Mouse (Mus musculus) liver, embryonic 14.5 days (tissue): Measurements from ENCODE around the gene Slamf9. TPM values are rescaled to one million over a fixed set of nuclear protein-coding genes. Genes with fewer than 3 reads are reported as not detected.

ENCODE experiments used
- ATAC-seq: fragments of 200-750 bp; cut with Nextera tagmentation; 2 replicates; pipeline ENCODE4 v1.8.0; 2017; ENCODE audit warnings: moderate number of reproducible peaks, mild to moderate bottlenecking, moderate library complexity; ENCODE audit not compliant: insufficient read depth
- DNase-seq, 3 experiments: peaks; one replicate each; pipeline ENCODE4 v3.0.0-alpha.2; 2012 to 2013; ENCODE audit warnings: low read depth in 3 of 3, low spot score in 3 of 3
- H3K27ac ChIP-seq: fragments of 300-500 bp; sonication (generic); 2 replicates; pipeline ENCODE4 v1.5.1; 2014; ENCODE audit warnings: moderate library complexity, mild to moderate bottlenecking, control low read depth, inconsistent platforms
- H3K27me3 ChIP-seq: fragments of 300-500 bp; sonication (generic); 2 replicates; pipeline ENCODE4 v1.6.1; 2014; ENCODE audit warnings: mild to moderate bottlenecking, low read length, moderate library complexity; ENCODE audit not compliant: control insufficient read depth, insufficient read depth
- H3K36me3 ChIP-seq: fragments of 300-500 bp; sonication (generic); replicated peaks from 2 replicates; pipeline ENCODE4 v1.6.1; 2014; ENCODE audit warnings: low read depth; ENCODE audit not compliant: control insufficient read depth, insufficient read depth
- H3K4me1 ChIP-seq, 2 experiments: fragments of 200-500 bp in 1 of 2; fragments of 300-500 bp in 1 of 2; sonication (generic) in 1 of 2; replicated peaks; 2 replicates each; pipeline ENCODE4 v1.6.1; 2012 to 2014; ENCODE audit warnings: antibody characterized with exemption in 1 of 2, inconsistent platforms in 1 of 2, low read length in 1 of 2; ENCODE audit not compliant: control insufficient read depth in 2 of 2, insufficient read depth in 2 of 2
- H3K4me2 ChIP-seq: fragments of 300-500 bp; sonication (generic); 2 replicates; pipeline ENCODE4 v1.6.1; 2014; ENCODE audit warnings: low read depth, mild to moderate bottlenecking, control low read depth, moderate library complexity
- H3K4me3 ChIP-seq, 2 experiments: fragments of 200-500 bp in 1 of 2; fragments of 300-500 bp in 1 of 2; sonication (generic) in 1 of 2; 2 replicates each; pipeline ENCODE4 v1.5.1; 2012 to 2014; ENCODE audit warnings: low read depth in 2 of 2, low read length in 2 of 2, mild to moderate bottlenecking in 2 of 2, control low read depth in 1 of 2, inconsistent platforms in 1 of 2, moderate library complexity in 1 of 2; ENCODE audit not compliant: insufficient read depth in 1 of 2
- H3K9ac ChIP-seq: fragments of 300-500 bp; sonication (generic); replicated peaks from 2 replicates; pipeline ENCODE4 v1.6.1; 2014; ENCODE audit warnings: mild to moderate bottlenecking, control low read depth, moderate library complexity
- H3K9me3 ChIP-seq: fragments of 300-500 bp; sonication (generic); 2 replicates; pipeline ENCODE4 v1.6.1; 2016; ENCODE audit warnings: low read length, mixed read lengths; ENCODE audit not compliant: control insufficient read depth
- CTCF ChIP-seq: IDR thresholded peaks from 2 replicates; pipeline ENCODE4 v1.5.1; 2016; ENCODE audit warnings: antibody characterized with exemption, low read depth, control low read depth
- EP300 ChIP-seq: IDR thresholded peaks from 2 replicates; pipeline ENCODE4 v1.6.1; 2016; ENCODE audit warnings: antibody characterized with exemption, low read depth
- WGBS: fragments of 180-500 bp; shearing (Covaris S2); extraction: QIAGEN DNeasy Blood & Tissue Kit; methylation state at CpG from one replicate; pipeline ENCODE4 v1.1.7; 2014; ENCODE audit not compliant: insufficient replicate concordance; 5-methylcytosine and 5-hydroxymethylcytosine counted together
- polyA plus RNA-seq, 2 experiments: library from polyadenylated mRNA; depleted of rRNA in 1 of 2; stranded (reverse) in 1 of 2; unstranded in 1 of 2; fragments of >200 nt; fragmentation: Nextera tagmentation in 1 of 2; extraction: Ambion mirVana in 1 of 2; gene quantifications; 2 replicates each; pipeline versions ENCODE4 v1.2.1 to v1.2.3; 2012 to 2014

Slamf9 gene
- polyA plus RNA-seq, 2 experiments: 1.5 to 1.9 TPM

DNA sequence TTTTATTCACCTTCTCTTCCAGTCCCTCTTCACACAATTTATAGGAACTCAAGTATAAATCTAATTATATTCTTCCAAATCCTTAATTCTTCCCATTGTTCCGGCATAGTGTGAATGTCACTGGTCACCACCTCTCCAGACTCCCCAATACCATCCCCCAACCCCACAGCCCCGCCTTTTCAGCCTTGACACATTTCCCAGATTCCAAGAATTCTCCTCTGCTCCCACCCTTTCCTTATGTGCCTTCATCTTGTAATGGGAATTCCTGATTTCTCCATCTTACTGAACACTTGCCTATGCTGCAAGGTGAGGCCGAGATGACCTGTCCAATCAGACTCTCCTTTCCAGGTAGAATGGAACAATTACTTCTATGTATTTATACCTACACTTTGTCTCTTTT, 17.1 kb upstream of the Slamf9 start:
- H3K9me3 ChIP-seq: no peaks in the 10 kb centered on the region
- no peak overlapping the region for H3K4me3 ChIP-seq
- ATAC-seq: no peak
- no peak for TF ChIP-seq CTCF
- no peak for TF ChIP-seq EP300
- H3K27me3 ChIP-seq: no peaks in the 10 kb centered on the region
- no peak for DNase-seq
- peaks cover 0 to 4% of the 10 kb centered on the region in 2 experiments; a peak in 2 of 4 replicates for H3K4me1 ChIP-seq
- H3K36me3 ChIP-seq: no peaks in the 10 kb centered on the region
- WGBS: 59% methylated on average over 3 of the region's 3 CpGs
- H3K27ac ChIP-seq: no peak overlapping the region
- H3K4me2 ChIP-seq: no peak overlapping the region
- H3K9ac ChIP-seq: no peak overlapping the region

DNA sequence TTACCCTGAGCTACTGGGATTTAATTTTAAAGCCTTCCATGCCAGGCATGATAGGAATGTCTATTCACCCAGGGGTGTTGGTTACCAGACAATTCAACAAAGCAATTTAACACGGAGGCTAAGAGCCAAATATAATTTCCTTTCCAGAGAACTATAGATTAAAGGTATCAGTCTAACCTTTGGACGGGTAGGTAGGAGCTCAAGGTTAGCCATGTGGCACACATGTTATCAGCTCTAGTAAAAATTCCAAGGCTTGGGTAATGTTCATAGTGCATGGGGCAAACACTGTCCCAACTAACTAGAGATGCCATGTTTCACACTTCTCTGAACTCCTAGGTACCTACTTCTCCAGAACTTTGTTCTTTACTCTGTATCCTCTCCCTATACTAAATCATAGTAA, 13.6 kb upstream of the Slamf9 start:
- Histone ChIP-seq H3K4me2 (no peak overlapping the region), H3K9ac (no peak overlapping the region), H3K27me3 (no peaks in the 10 kb centered on the region), H3K36me3 (no peaks in the 10 kb centered on the region), H3K4me1 (peaks cover 0 to 14% of the 10 kb centered on the region in 2 experiments; a peak in 2 of 4 replicates), H3K9me3 (no peaks in the 10 kb centered on the region), H3K4me3 (no peak overlapping the region), H3K27ac (no peak overlapping the region)
- no peak for ATAC-seq
- no peak for DNase-seq
- TF ChIP-seq CTCF: no peak
- no peak for TF ChIP-seq EP300
- 50% methylated on average over 2 of the region's 2 CpGs for WGBS

DNA sequence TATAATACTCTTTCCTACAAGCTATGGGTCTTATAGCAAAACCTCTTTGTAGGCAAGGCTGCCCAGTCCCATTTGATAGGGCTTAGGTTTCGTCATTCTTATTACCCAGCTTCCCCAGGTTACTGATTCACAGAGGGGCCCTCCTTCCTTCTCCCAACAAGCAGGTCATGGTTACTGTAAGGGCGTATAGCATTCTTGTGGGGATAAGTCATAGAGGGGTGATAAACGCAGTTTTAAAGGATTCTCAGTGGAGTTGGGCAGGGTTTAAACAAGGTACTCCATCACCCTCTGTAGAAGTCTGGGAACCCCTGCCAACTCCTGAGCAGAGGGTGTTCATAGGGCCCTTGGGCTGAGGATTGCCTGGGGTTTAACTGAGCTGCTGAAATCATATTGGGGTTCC, 12.6 kb upstream of the Slamf9 start:
- no peak for TF ChIP-seq EP300
- TF ChIP-seq CTCF: no peak
- 51% methylated on average over 3 of the region's 3 CpGs for WGBS
- DNase-seq (no peak), ATAC-seq (no peak)
- no peak overlapping the region for H3K27ac ChIP-seq
- H3K4me2 ChIP-seq: no peak overlapping the region
- H3K4me1 ChIP-seq: peaks cover 0 to 14% of the 10 kb centered on the region in 2 experiments; a peak in 2 of 4 replicates
- no peaks in the 10 kb centered on the region for H3K9me3 ChIP-seq
- no peaks in the 10 kb centered on the region for H3K27me3 ChIP-seq
- H3K9ac ChIP-seq: no peak overlapping the region
- no peak overlapping the region for H3K4me3 ChIP-seq
- H3K36me3 ChIP-seq: no peaks in the 10 kb centered on the region

DNA sequence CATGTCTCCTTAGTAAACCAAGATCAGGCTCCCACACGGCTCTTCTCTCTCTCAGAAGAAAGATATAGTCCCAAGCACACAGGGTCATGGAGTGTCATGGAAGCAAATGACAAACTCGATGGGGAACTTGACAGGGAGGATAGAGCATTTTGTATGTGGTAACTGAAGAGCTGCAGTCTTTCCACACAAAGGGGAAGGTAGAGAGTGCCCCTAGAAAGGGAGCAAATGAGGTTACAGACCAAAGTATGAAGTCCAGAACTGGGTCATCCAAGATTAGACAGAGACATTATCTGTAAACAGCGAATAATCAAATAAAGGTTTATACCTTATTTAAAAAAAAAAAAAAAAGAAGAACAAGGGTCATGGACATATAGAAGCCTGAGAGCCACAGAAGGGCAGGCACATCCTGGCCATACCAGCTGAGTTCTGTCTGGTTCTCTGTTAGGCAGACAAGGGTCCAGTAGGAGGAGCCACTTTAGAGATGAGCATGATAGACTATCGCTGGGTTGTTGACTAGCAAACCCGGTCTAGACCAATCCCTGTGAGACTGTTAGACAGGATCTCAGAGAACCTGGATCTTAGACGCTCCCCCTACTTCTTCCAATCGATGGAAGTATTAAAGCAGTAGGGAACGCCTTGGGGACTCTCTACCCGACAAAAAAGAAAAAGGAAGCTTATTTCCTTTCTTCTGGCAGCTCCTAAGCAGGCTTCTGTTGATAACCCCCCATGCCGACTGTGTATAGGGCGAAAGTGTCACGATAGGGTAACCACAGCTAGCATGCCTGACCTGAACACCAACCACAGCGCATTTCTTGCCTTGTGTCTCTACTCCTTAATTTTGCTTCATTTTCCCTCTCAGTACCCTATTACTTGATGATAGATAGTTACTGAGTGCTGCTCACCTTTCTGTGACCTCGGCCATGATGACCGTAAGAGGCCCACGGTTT, 11.5 kb upstream of the Slamf9 start:
- H3K4me2 ChIP-seq: no peak overlapping the region
- no peak for DNase-seq
- H3K27ac ChIP-seq: no peak overlapping the region
- H3K4me1 ChIP-seq: peaks cover 0 to 14% of the 10 kb centered on the region in 2 experiments; a peak in 2 of 4 replicates
- no peaks in the 10 kb centered on the region for H3K36me3 ChIP-seq
- no peak overlapping the region for H3K9ac ChIP-seq
- 26% methylated on average over 16 of the region's 16 CpGs for WGBS
- H3K27me3 ChIP-seq: no peaks in the 10 kb centered on the region
- TF ChIP-seq CTCF: no peak
- TF ChIP-seq EP300: no peak
- H3K4me3 ChIP-seq: no peak overlapping the region
- no peak for ATAC-seq
- no peaks in the 10 kb centered on the region for H3K9me3 ChIP-seq

DNA sequence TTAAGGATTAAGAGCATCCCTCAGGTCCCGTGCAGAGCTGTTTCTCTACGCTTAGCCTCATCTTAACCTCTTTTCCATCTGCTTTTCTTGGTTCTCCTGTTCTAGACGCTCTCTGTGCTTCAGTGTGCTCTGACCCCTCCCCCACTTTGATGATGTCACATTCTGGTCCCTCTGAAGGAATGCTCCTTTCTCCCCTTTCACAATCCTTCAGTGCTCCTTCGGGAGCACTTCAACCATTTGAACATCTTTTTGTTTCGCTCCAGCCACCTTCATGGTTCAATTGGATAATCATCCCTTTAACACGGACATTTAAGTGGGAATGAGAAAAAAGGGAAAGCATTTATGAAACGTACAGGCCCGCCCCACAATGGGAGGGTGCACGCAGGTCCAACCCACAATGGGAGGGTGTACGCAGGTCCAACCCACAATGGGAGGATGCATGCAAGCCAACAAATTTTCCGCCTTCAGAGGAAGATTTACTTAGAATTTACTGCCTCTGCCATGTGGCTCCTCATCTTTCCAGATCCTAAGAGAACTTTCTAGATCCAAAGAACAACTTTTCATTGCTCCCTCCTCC, 6.8 kb upstream of the Slamf9 start:
- Histone ChIP-seq H3K9ac (no peak overlapping the region), H3K27me3 (no peaks in the 10 kb centered on the region), H3K9me3 (no peaks in the 10 kb centered on the region), H3K4me3 (no peak overlapping the region), H3K36me3 (no peaks in the 10 kb centered on the region), H3K27ac (no peak overlapping the region), H3K4me2 (no peak overlapping the region), H3K4me1 (peaks cover 0 to 13% of the 10 kb centered on the region in 2 experiments; a peak in 2 of 4 replicates)
- no peak for TF ChIP-seq CTCF
- TF ChIP-seq EP300: no peak
- DNase-seq: no peak
- WGBS: 65% methylated on average over 11 of the region's 11 CpGs
- no peak for ATAC-seq
